Mouse (Mus musculus) kidney, adult 2 months (tissue): Measurements from ENCODE around the gene Ski.

Source experiments
- CTCF ChIP-seq: fragments of 200-500 bp; conservative IDR thresholded peaks from 2 replicates; pipeline ENCODE4 v1.5.1; 2011; ENCODE audit warnings: low read depth, mild to moderate bottlenecking, control low read depth, low read length, moderate library complexity, mixed read lengths; ENCODE audit not compliant: insufficient read depth, insufficient read length
- POLR2A ChIP-seq: fragments of 200-500 bp; IDR thresholded peaks from one replicate; pipeline ENCODE4 v1.6.1; 2011; ENCODE audit warnings: low read depth, low read length, control low read depth

DNA sequence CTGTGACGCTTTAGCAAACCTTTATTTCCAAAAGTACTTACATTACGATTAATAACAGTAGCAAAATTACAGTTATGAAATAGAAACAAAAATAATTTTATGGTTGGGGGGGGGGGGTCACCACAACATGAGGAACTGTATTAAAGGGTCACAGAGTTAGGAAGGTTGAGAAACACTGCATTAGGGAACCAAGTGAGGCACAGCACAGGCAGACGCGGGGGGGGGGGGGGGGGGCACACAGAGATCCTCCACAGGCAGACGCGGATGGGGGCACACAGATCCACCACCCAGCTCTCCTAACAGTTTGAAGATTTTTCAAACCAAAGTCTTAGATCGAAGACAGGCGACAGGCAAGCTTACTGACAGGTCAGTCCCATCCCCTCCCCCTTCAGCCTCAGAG, 15.9 kb downstream of the Ski start:
- TF ChIP-seq CTCF (no peak), POLR2A (no peak)
